Mouse (Mus musculus) CH12.LX (cell line): ENCODE data around the gene Hecw1. TPM values are rescaled to one million over a fixed set of nuclear protein-coding genes. Genes with fewer than 3 reads are reported as not detected.

Experiments used
- DNase-seq: peaks from one replicate; pipeline ENCODE4 v3.0.0-alpha.2; 2013; ENCODE audit errors: extremely low read depth
- H3K27ac ChIP-seq: 2 replicates; pipeline ENCODE4 v1.5.1; 2012; ENCODE audit warnings: low read depth, mild to moderate bottlenecking, control low read depth, moderate library complexity; ENCODE audit not compliant: insufficient read depth
- H3K27me3 ChIP-seq: replicated peaks from 2 replicates; pipeline ENCODE3; 2012; ENCODE audit warnings: inconsistent platforms
- H3K36me3 ChIP-seq, 2 experiments: replicated peaks in 1 of 2; 2 replicates each; pipeline versions ENCODE3 to v1.6.1; 2012; ENCODE audit warnings: inconsistent platforms in 1 of 2, low read length in 1 of 2, mild to moderate bottlenecking in 1 of 2, mixed read lengths in 1 of 2, moderate library complexity in 1 of 2; ENCODE audit not compliant: control insufficient read depth in 1 of 2, insufficient read depth in 1 of 2
- H3K4me1 ChIP-seq, 2 experiments: 2 replicates each; pipeline ENCODE4 v1.6.1; 2012; ENCODE audit warnings: inconsistent platforms in 1 of 2, moderate library complexity in 1 of 2; ENCODE audit not compliant: insufficient read depth in 2 of 2, control insufficient read depth in 1 of 2
- H3K4me2 ChIP-seq: 2 replicates; pipeline ENCODE4 v1.6.1; 2012; ENCODE audit warnings: low read depth, mild to moderate bottlenecking, control low read depth; ENCODE audit not compliant: poor library complexity, insufficient read depth, severe bottlenecking
- H3K4me3 ChIP-seq, 3 experiments: fragments of 150-350 bp in 1 of 3; sonication (generic) in 1 of 3; replicated peaks in 1 of 3; 2 replicates each; pipeline versions ENCODE3 to v1.5.1; 2011 to 2012; ENCODE audit warnings: low read depth in 2 of 3, low read length in 2 of 3, mild to moderate bottlenecking in 2 of 3, moderate library complexity in 2 of 3, control low read depth in 1 of 3, improper control_type of control experiment in 1 of 3, inconsistent platforms in 1 of 3, mixed read lengths in 1 of 3; ENCODE audit not compliant: poor library complexity in 1 of 3
- H3K79me2 ChIP-seq: replicated peaks from 2 replicates; pipeline ENCODE4 v1.6.1; 2012; ENCODE audit warnings: mild to moderate bottlenecking, moderate library complexity; ENCODE audit not compliant: control insufficient read depth, poor library complexity, insufficient read depth, severe bottlenecking; ENCODE audit errors: extremely low read depth
- H3K9ac ChIP-seq: 2 replicates; pipeline ENCODE4 v1.6.1; 2012; ENCODE audit warnings: low read depth, mild to moderate bottlenecking, control low read depth, moderate library complexity; ENCODE audit not compliant: insufficient read depth
- H3K9me3 ChIP-seq: replicated peaks from 2 replicates; pipeline ENCODE3; 2012; ENCODE audit warnings: low read length, inconsistent platforms, mixed read lengths
- BHLHE40 ChIP-seq: IDR thresholded peaks from 2 replicates; pipeline ENCODE4 v1.6.1; 2011; ENCODE audit warnings: mild to moderate bottlenecking, low read depth, low read length, improper control_type of control experiment
- CHD2 ChIP-seq: IDR thresholded peaks from 2 replicates; pipeline ENCODE4 v1.6.1; 2011; ENCODE audit warnings: low read length, improper control_type of control experiment
- CTCF ChIP-seq, 2 experiments: IDR thresholded peaks in 1 of 2; conservative IDR thresholded peaks in 1 of 2; 2 replicates each; pipeline ENCODE4 v1.5.1; 2011 to 2012; ENCODE audit warnings: low read depth in 2 of 2, low read length in 2 of 2, improper control_type of control experiment in 1 of 2, inconsistent platforms in 1 of 2, mild to moderate bottlenecking in 1 of 2, moderate library complexity in 1 of 2
- ELF1 ChIP-seq: IDR thresholded peaks from 2 replicates; pipeline ENCODE4 v1.6.1; 2014; ENCODE audit warnings: low read depth, mild to moderate bottlenecking, inconsistent platforms, low read length, improper control_type of control experiment
- ETS1 ChIP-seq: conservative IDR thresholded peaks from 2 replicates; pipeline ENCODE4 v1.6.1; 2012; ENCODE audit warnings: low read depth, mild to moderate bottlenecking, inconsistent platforms, low read length, improper control_type of control experiment, moderate library complexity
- JUN ChIP-seq: IDR thresholded peaks from 2 replicates; pipeline ENCODE4 v1.6.1; 2011; ENCODE audit warnings: low read depth, mild to moderate bottlenecking, low read length, improper control_type of control experiment, moderate library complexity; ENCODE audit not compliant: insufficient read depth
- JUND ChIP-seq: conservative IDR thresholded peaks from 2 replicates; pipeline ENCODE4 v1.6.1; 2011; ENCODE audit warnings: low read depth, low read length, improper control_type of control experiment
- KAT2A ChIP-seq: IDR thresholded peaks from 2 replicates; pipeline ENCODE4 v1.6.1; 2012; ENCODE audit warnings: low read length, improper control_type of control experiment, inconsistent platforms; ENCODE audit not compliant: insufficient replicate concordance
- MAX ChIP-seq: IDR thresholded peaks from 2 replicates; pipeline ENCODE4 v1.6.1; 2011; ENCODE audit warnings: low read length, improper control_type of control experiment
- MEF2A ChIP-seq: IDR thresholded peaks from 2 replicates; pipeline ENCODE4 v1.6.1; 2014; ENCODE audit warnings: low read depth, mild to moderate bottlenecking, inconsistent platforms, low read length, improper control_type of control experiment, borderline replicate concordance
- MXI1 ChIP-seq: IDR thresholded peaks from 2 replicates; pipeline ENCODE4 v1.6.1; 2011; ENCODE audit warnings: mild to moderate bottlenecking, low read depth, low read length, improper control_type of control experiment
- MYC ChIP-seq: IDR thresholded peaks from 2 replicates; pipeline ENCODE4 v1.6.1; 2011; ENCODE audit warnings: low read depth, mild to moderate bottlenecking, improper control_type of control experiment, low read length
- NELFE ChIP-seq: IDR thresholded peaks from 2 replicates; pipeline ENCODE4 v1.6.1; 2011; ENCODE audit warnings: low read depth, low read length, improper control_type of control experiment
- NRF1 ChIP-seq: IDR thresholded peaks from 2 replicates; pipeline ENCODE4 v1.6.1; 2014; ENCODE audit warnings: low read depth, mild to moderate bottlenecking, inconsistent platforms, low read length, improper control_type of control experiment, moderate library complexity
- POLR2A ChIP-seq: IDR thresholded peaks from 2 replicates; pipeline ENCODE4 v1.6.1; 2011; ENCODE audit warnings: low read depth, mild to moderate bottlenecking, improper control_type of control experiment, low read length
- RAD21 ChIP-seq: IDR thresholded peaks from 2 replicates; pipeline ENCODE4 v1.6.1; 2011; ENCODE audit warnings: low read depth, mild to moderate bottlenecking, low read length, improper control_type of control experiment, moderate library complexity
- RCOR1 ChIP-seq: conservative IDR thresholded peaks from 2 replicates; pipeline ENCODE4 v1.6.1; 2012; ENCODE audit warnings: low read depth, mild to moderate bottlenecking, inconsistent platforms, low read length, improper control_type of control experiment
- SIN3A ChIP-seq: IDR thresholded peaks from 2 replicates; pipeline ENCODE4 v1.6.1; 2012; ENCODE audit warnings: low read length, improper control_type of control experiment, inconsistent platforms
- SMC3 ChIP-seq: IDR thresholded peaks from 2 replicates; pipeline ENCODE4 v1.6.1; 2011; ENCODE audit warnings: low read depth, low read length, improper control_type of control experiment
- USF2 ChIP-seq: conservative IDR thresholded peaks from 2 replicates; pipeline ENCODE4 v1.6.1; 2011; ENCODE audit warnings: low read depth, low read length, improper control_type of control experiment
- ZC3H11A ChIP-seq: IDR thresholded peaks from 2 replicates; pipeline ENCODE4 v1.6.1; 2012; ENCODE audit warnings: low read depth, mild to moderate bottlenecking, inconsistent platforms, low read length, improper control_type of control experiment
- ZKSCAN1 ChIP-seq: IDR thresholded peaks from 2 replicates; pipeline ENCODE4 v1.6.1; 2012; ENCODE audit warnings: low read depth, inconsistent platforms, low read length, improper control_type of control experiment, borderline replicate concordance
- dilution Hi-C: fragments of 300-500 bp; cut with MboI; formaldehyde crosslinking; loops from 2 replicates; pipeline ENCODE4 v1.14.3; 2020; ENCODE audit warnings: low sequenced_read_pairs; ENCODE audit not compliant: extremely low pct_unique_long_range_greater_than_20kb, extremely low pct_ligation_motif_present
- in situ Hi-C: fragments of 300-500 bp; cut with MboI; formaldehyde crosslinking; loops from 3 replicates; pipeline ENCODE4 v1.14.3; 2019; ENCODE audit warnings: low sequenced_read_pairs, low pct_ligation_motif_present, low pct_unique_long_range_greater_than_20kb, mixed read lengths
- polyA plus RNA-seq: library from polyadenylated mRNA; unstranded; fragments of >175 nt; gene quantifications from 2 replicates; pipeline ENCODE4 v1.2.1, GENCODE M21; 2012; ENCODE audit warnings: low read depth; ENCODE audit not compliant: insufficient read length
- total RNA-seq, 2 experiments: library from RNA; depleted of rRNA; stranded (reverse); fragments of 300-350 nt in 1 of 2; fragments of >200 nt in 1 of 2; gene quantifications; 2 replicates each; pipeline ENCODE4 v1.2.3; 2012 to 2014

Hecw1 gene
- total and polyA plus RNA-seq, 3 experiments: not detected

- TF ChIP-seq MAX (no peak), NELFE (no peak), ELF1 (no peak), MYC (no peak), CHD2 (no peak), RCOR1 (no peak), ZC3H11A (no peak), POLR2A (no peak), CTCF (conservative IDR thresholded peaks at IDR 0.05 in 1 of 2, IDR thresholded peaks at IDR 0.05 in 1 of 2; ENCODE audit: low read depth in 2 of 2, low read length in 2 of 2) (no peak), NRF1 (no peak), KAT2A (no peak), JUND (no peak), JUN (no peak), ETS1 (no peak), MXI1 (no peak)
- no peak overlapping the region for H3K4me3 ChIP-seq
Measured at GRCm38 (mm10) chr13:14424836-14425235, 98.2 kb downstream of the Hecw1 start.

GRCm38 (mm10) chr13:14413405-14413804 lies 109.6 kb downstream of the Hecw1 start:
- H3K4me1 ChIP-seq: no peaks in the 10 kb centered on the region
- H3K36me3 ChIP-seq: no peaks in the 10 kb centered on the region
- H3K4me3 ChIP-seq: no peak overlapping the region
- no peaks in the 10 kb centered on the region for H3K79me2 ChIP-seq
- no peak overlapping the region for H3K27ac ChIP-seq
- no peak overlapping the region for H3K9ac ChIP-seq
- no peaks in the 10 kb centered on the region for H3K9me3 ChIP-seq
- H3K27me3 ChIP-seq: no peaks in the 10 kb centered on the region
- no peak for TF ChIP-seq RCOR1
- no peak for TF ChIP-seq RAD21
- H3K4me2 ChIP-seq: no peak overlapping the region
- no peak for DNase-seq
- in situ Hi-C loops (no loop called here), dilution Hi-C loops (no loop called here)

More at GRCm38 (mm10) chr13:14424836-14425235, 98.2 kb downstream of the Hecw1 start:
- Histone ChIP-seq H3K27me3 (no peaks in the 10 kb centered on the region), H3K79me2 (no peaks in the 10 kb centered on the region), H3K9ac (no peak overlapping the region), H3K4me2 (no peak overlapping the region), H3K27ac (no peak overlapping the region), H3K9me3 (no peaks in the 10 kb centered on the region), H3K36me3 (no peaks in the 10 kb centered on the region), H3K4me1 (no peaks in the 10 kb centered on the region)
- in situ Hi-C loops: no loop called here
- dilution Hi-C loops: no loop called here
- DNase-seq: no peak

GRCm38 (mm10) chr13:14374470-14374869 lies 148.6 kb downstream of the Hecw1 start:
- no peak for DNase-seq
- dilution Hi-C loops (no loop called here), in situ Hi-C loops (no loop called here)
- H3K9me3 ChIP-seq: no peaks in the 10 kb centered on the region
- H3K4me2 ChIP-seq: no peak overlapping the region
- H3K4me3 ChIP-seq: no peak overlapping the region
- TF ChIP-seq BHLHE40: no peak
- no peak for TF ChIP-seq ELF1
- TF ChIP-seq MXI1: no peak
- TF ChIP-seq MEF2A: no peak
- TF ChIP-seq ZKSCAN1: no peak
- no peak for TF ChIP-seq JUN
- TF ChIP-seq SMC3: no peak
- no peak for TF ChIP-seq SIN3A
- TF ChIP-seq USF2: no peak
- no peak for TF ChIP-seq ETS1
- no peaks in the 10 kb centered on the region for H3K36me3 ChIP-seq
- no peak overlapping the region for H3K27ac ChIP-seq
- H3K4me1 ChIP-seq: no peaks in the 10 kb centered on the region
- H3K27me3 ChIP-seq: no peaks in the 10 kb centered on the region
- no peak overlapping the region for H3K9ac ChIP-seq
- no peaks in the 10 kb centered on the region for H3K79me2 ChIP-seq
